Mouse (Mus musculus) kidney, adult 2 months (tissue): ENCODE measurements around the gene Praf2.

Experiments
- CTCF ChIP-seq: fragments of 200-500 bp; conservative IDR thresholded peaks from 2 replicates; pipeline ENCODE4 v1.5.1; 2011; ENCODE audit warnings: low read depth, mild to moderate bottlenecking, control low read depth, low read length, moderate library complexity, mixed read lengths; ENCODE audit not compliant: insufficient read depth, insufficient read length
- POLR2A ChIP-seq: fragments of 200-500 bp; IDR thresholded peaks from one replicate; pipeline ENCODE4 v1.6.1; 2011; ENCODE audit warnings: low read depth, low read length, control low read depth

GRCm38 (mm10) chrX:7750432-7751116, 22.3 kb downstream of the Praf2 start, which contains the start of gene Ccdc120:
- no peak for TF ChIP-seq CTCF
- TF ChIP-seq POLR2A = no peak
